Mouse (Mus musculus) liver, adult 2 months (tissue): ENCODE results near the gene Krtap14.

Source experiments
- CTCF ChIP-seq: fragments of 200-500 bp; IDR thresholded peaks from 2 replicates; pipeline ENCODE4 v1.5.1; 2011; ENCODE audit warnings: low read depth, low read length, control low read depth
- POLR2A ChIP-seq: fragments of 200-500 bp; IDR thresholded peaks from 2 replicates; pipeline ENCODE4 v1.6.1; 2011; ENCODE audit warnings: low read length, control low read depth; ENCODE audit not compliant: insufficient read depth; ENCODE audit errors: extremely low read depth

DNA sequence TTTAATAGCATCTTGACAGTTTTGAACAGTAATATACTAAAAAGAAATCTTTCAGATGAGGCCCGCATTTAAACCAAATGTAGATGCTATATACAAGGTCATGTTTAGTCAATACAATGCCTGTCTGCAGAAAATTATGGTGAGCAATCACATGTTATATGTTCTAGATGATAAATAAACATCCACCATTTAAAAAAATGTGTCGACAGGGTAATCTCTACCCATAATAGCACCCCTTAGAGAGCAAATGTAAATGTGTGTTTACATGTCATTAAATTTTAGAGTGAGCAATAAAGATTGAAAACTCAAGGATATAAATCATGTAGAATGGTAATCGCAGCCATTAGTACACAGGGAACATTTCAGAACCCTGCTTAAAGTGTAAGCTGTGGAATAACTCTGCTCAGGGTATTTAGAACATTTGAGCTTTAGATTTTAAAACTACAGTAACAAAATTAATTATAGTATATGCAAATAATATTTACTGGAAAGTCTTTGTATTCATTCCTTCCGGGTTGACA lies 39.0 kb upstream of the Krtap14 start:
- TF ChIP-seq POLR2A, result no peak
- TF ChIP-seq CTCF, result no peak
